Mouse (Mus musculus) kidney, postnatal 25 days (tissue): ENCODE data around the gene Taar3.

Source experiments
- DNase-seq, 2 experiments: peaks; one replicate each; pipeline ENCODE4 v3.0.0; 2021; ENCODE audit warnings: mixed read lengths in 2 of 2

The Taar3 gene

DNA sequence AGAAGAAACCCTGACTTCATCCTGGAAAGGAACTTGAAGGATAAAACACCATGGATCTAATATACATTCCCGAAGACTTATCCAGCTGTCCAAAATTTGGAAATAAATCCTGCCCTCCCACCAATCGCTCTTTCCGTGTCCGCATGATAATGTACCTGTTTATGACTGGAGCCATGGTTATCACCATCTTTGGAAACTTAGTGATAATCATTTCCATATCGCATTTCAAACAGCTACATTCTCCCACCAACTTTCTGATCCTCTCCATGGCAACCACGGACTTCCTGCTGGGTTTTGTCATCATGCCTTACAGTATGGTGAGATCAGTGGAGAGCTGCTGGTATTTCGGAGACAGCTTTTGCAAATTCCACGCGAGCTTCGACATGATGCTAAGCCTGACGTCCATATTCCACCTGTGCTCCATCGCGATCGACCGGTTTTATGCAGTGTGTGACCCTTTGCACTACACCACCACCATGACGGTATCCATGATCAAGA, at the start of gene Taar3:
TSS of gene Taar3 (plus strand) at position 51 of the 498 bp plus-strand sequence.
- DNase-seq: peak in 1 of 2 experiments; percentile 29

DNA sequence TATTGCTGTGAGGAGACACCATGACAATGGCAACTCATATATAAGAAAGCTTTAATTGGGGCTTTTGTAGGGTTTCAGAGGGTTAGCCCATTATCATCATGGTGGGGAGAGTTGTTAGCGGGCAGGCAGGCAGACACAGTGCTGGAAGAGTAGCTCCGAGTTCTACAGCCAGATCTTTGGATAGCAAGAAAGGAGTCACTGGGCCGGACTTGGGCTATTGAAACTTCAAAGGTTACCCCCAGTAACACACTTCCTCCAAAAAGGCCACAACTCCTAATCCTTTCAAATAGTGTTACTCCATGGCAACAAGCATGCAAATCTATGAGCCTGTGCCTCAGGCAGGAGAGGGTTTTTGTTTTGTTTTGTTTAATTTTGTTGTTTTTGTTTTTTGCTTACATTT, 48.2 kb upstream of the Taar3 start:
- no peak for DNase-seq

DNA sequence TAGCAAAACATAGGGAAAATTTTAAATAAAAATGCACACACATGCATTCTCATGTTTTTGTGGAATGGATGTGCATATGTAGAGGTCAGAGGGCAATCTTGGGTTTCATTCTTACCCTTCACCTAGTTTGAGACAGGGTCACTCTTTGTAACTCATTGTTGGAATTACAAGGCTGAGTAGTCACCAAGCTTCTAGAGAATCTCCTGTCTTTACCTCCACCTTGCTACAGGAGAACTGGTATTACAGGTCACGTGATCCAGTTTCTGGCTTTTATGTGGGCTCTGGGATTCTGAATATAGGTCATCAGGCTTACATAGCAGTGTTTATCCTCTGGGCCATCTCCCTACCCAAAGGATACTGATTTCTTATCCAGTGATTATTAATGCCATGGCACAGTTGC, 43.7 kb upstream of the Taar3 start:
- no peak for DNase-seq

DNA sequence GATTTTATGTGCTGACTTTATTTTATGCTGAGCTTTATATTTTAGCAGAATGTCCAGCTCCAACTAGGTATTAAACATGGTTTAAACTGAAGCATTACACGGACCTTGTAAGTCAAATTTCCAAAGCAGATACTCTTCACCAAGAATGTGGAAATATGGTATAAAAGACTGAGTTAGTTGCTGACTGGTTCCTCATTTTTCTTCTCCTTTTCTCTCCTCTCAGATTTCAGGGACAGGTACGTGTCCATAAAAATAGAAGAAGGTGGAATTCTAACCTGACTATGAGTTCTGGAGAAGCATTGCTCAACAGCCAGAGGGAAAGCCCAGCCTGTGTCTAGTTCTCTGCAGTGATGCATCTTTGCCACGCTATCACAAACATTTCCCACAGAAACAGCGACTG, 29.3 kb upstream of the Taar3 start, which contains the start of gene Taar1:
TSS of gene Taar1 (plus strand) at position 301 of the 400 bp plus-strand sequence.
- no peak for DNase-seq

DNA sequence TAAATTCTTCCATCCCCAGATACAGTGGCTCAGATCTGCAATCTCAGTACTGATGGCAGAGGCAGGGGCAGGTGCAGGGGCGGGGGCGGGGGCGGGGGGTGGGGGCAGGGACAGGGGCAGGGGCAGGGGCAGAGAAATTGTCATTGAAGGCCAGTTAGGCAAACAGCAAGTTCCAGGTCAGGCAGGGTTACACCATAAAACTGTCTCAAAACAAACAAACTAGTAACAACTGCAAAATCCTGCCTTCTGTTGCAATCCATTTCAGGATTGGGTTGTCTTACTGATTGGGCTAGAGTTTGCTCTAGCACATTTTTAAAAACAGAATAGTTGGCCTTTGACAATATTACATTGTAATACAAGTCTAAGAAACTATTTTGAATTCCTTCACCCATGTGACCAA, 26.9 kb upstream of the Taar3 start:
- DNase-seq: no peak

DNA sequence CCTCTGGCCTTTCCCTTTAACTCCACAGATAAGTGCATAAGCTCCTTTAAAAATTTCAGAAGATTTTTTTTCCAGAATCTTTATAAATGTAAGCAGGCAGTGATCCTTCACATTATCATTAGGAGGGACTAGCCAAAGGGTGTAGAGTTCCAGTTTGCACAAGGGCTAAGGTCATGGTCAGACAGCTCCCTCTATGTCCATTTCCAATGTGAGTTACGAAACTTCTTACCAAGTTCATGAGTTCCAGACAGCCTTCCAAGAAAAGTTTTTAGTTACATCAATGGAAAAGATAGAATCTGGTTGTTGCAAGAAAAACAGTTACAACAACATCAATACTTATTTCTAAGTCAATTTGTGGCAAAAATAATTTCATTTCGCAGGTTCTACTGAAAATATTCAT, 25.4 kb upstream of the Taar3 start:
- no peak for DNase-seq

DNA sequence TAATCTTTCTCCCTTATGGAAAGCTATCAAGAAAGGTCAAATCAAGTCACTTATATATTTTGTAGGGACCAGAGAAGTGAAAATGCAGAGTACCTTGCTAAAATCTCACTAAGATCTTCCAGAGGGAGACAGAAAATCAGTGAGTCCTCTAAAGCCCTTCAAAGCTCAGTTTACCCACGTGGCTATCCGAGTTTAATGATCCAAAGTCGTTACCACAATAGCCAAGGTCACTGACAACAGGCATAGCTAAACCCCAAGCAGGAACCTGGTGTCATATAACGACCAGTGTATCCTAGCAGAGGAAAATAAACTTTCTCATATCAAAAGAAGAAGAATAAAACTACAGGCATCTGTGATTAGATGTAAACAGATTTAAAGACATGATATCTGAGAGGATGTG, 11.7 kb upstream of the Taar3 start:
- DNase-seq: no peak

DNA sequence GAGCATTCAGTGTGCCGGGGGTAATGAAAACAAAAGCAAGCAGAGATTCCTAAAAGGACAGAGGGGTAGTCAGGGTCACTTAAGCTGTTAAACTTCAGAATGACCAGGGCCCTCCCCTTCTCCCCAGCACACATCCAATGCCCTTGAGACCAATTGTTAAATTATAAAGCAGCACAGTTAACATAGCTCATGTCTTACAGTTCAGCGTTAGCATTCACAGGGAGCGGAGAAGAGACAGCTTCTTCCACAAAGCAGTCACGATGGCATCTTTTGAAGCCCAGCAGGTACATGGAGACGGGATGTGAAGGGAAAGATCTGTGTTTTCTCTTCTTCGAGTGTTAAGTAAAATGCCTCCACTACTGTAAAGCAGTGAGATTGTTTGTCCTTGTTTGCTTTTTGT, 11.0 kb upstream of the Taar3 start, which contains the start of gene Taar2:
TSS of gene Taar2 (plus strand) at position 261 of the 400 bp plus-strand sequence.
- no peak for DNase-seq

DNA sequence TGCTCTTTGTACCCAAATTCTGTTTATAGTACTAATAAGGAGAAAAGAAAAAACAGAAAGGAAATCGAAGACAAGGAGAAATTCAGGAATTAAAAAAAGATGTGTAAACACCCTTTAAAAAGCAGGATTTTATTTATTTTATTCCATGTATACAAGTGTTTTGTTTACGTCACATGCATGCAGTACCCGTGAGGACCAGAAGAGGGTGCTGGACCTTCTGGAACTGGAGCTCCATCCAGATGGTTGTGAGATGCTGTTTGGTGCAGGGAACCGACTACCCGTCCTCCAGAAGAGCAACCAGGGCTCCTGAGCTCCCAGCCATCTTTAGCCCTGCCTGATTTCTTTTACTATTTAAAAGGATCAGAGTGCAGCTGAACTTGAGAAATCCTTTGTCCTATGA, 6.9 kb upstream of the Taar3 start:
- DNase-seq: peak in 1 of 2 experiments; percentile 13

DNA sequence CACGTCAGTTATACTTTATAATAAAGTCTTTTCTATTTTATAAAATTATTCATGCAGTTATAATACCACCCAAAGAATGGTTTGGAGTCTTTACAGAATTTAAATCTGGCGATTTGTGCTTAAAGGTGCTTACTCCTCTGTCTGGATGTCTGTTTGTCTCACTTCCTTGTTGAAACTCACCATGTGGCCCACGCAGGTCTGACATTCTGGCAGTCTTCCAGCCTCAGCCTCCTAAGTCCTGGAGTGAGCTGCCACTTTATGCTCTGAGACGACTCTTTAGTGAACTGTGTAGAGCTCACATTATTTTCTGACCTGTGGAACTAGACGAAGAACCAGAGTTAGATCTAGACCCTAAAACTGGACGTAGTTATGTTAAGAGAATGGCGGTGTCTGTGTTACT, 1.3 kb upstream of the Taar3 start:
- peak; percentile 14 to 35 for DNase-seq

DNA sequence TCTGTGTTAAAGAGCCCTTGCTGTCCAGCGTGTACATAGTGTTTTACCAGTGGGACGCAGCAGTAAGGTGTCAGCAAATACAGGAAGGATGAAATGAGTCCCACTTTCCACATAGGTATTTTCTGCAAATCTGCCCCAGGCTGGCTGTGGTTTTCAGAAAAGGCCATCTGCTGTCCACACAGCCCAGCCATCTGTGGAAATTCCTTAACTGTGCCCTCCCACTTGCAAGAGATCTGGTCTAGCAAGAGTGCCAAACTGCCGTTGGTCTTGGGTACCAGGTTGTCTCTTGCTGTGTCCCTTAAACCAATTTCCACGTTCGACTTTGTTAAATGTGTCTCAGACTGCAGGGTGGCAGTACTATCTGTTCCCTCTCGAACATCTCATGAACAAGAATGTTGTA, 2.4 kb downstream of the Taar3 start:
- DNase-seq: no peak

DNA sequence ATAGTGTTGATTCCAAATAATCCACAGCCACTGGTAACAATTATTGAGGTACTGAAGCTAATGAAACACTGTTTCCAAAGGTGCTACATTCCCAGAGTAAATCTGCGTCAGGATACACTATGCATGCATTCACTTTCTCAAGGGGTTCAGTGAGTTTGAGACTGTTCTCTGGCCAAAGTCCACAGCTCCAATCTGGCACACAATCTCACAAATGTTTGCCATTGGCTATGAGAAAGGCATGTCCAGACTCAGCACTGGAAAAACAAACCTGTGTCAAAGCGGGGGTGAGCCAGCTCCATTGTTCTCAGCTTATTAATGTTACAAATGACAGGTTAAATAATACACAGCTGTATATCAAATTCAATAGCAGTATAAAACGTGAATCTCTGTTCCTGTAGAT, 9.7 kb downstream of the Taar3 start:
- DNase-seq: peak; percentile 64 to 66

DNA sequence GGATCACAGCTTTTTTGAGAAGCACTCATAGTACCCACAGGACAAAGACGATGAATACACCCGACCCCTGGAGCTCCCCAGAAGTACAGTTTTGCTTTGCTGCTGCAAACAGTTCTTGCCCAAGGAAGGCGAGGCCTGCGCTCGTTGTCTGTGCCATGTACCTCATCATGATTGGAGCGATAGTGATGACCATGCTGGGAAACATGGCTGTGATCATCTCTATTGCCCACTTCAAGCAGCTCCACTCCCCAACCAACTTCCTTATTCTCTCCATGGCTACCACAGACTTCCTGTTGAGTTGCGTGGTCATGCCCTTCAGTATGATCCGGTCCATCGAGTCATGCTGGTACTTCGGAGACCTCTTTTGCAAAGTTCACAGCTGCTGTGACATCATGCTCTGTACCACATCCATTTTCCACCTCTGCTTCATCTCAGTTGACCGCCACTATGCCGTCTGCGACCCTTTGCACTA, 11.1 kb downstream of the Taar3 start, which contains the start of gene Taar4:
TSS of gene Taar4 (plus strand) at position 51 of the 472 bp plus-strand sequence.
- peak in 1 of 2 experiments; percentile 34 for DNase-seq

DNA sequence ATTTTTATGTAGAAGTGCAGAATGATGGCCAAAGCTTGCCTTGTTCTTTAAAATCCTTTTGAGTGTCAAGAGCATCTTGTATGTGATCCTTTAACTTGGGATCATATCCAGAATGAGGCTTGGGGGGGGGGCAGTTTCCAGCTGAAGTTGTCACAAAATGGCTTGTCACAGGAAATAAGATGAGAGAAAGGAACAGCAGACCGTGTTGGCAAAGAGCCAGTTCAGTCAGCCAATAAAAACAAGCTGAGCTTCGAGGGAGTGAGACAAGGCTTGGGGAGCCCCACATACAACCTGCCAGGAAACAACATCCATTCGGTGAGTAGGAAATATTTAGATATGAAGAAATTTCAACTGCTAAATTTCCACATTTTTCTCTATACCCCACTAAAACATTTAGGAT, 14.1 kb downstream of the Taar3 start:
- peak in 1 of 2 experiments; percentile 8 for DNase-seq

DNA sequence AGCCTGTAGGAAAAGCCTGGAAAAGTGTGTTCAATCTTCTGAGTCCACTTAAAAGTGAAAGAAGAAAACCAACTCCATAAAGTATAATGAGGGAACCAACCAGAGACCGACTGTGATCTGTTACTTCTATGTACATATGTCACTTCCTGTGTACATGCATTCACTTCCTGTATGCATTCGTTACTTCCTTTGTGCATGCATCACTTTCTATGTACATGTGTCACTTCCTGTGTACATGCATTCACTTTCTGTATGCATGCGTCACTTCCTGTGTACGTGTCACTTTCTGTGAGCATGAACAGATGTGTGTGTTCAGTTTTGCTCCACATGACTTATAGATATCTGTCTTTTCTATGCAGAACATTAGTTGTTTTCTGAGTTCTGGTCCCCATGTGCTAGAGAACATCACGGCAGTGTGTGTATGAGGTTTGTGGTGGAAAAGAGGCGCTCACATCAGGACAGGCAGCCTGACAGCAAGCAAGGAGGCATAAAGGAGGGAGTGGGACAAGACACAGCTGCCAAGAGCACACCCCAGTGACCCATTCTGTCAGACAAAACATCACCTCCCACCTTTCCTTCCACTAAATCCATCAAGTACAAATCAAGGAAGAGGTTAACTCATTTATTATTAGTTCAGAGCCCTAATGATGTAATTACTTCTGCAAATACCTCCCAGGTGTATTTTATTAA, 15.7 kb downstream of the Taar3 start:
- no peak for DNase-seq

DNA sequence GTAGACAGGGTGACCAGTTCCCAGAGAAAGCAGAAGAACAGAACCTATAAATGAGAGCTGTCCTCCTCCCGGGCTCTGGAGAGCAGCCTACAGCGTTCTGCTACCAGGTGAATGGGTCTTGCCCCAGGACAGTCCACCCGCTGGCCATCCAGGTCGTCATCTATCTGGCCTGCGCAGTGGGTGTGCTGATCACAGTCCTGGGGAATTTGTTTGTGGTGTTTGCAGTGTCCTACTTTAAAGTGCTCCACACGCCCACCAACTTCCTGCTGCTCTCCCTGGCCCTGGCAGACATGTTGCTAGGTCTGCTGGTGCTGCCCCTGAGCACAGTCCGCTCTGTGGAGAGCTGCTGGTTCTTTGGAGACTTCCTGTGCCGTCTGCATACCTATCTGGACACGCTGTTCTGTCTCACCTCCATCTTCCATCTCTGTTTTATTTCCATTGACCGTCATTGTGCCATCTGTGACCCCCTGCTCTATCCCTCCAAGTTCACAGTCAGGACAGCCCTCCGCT, 21.4 kb downstream of the Taar3 start, which contains the start of gene Taar5:
TSS of gene Taar5 (plus strand) at position 51 of the 510 bp plus-strand sequence.
- DNase-seq: no peak

DNA sequence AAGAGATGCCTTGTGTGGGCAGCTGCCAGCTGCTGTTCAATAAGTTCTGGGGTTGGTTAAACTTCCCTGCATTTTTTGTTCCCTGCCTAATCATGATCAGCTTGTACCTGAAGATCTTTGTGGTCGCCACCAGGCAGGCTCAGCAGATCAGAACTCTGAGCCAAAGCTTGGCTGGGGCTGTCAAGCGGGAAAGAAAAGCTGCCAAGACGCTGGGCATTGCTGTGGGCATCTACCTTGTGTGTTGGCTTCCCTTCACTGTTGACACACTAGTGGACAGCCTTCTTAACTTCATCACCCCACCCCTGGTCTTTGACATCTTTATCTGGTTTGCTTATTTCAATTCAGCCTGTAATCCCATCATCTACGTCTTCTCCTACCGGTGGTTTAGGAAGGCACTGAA, 21.9 kb downstream of the Taar3 start:
- DNase-seq: no peak

DNA sequence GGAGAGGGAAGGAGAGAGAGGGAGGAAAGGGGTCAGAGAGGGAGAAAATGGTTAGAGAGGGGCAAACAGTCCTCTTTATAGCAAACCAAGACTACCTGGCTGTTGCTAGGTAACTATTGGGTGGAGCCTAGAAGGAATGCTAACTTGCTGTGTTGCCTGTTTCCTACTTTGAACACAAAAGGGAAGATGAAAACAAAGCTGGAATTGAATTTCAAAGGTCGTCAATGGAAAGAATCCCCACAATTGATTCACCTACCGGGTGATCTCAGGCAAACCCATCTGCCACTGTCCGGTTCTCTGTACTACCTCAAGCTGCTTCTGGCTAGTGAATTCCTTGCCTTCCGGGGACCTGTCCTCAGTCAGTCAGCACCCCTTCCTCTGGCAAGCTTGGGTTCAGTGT, 28.6 kb downstream of the Taar3 start:
- no peak for DNase-seq

DNA sequence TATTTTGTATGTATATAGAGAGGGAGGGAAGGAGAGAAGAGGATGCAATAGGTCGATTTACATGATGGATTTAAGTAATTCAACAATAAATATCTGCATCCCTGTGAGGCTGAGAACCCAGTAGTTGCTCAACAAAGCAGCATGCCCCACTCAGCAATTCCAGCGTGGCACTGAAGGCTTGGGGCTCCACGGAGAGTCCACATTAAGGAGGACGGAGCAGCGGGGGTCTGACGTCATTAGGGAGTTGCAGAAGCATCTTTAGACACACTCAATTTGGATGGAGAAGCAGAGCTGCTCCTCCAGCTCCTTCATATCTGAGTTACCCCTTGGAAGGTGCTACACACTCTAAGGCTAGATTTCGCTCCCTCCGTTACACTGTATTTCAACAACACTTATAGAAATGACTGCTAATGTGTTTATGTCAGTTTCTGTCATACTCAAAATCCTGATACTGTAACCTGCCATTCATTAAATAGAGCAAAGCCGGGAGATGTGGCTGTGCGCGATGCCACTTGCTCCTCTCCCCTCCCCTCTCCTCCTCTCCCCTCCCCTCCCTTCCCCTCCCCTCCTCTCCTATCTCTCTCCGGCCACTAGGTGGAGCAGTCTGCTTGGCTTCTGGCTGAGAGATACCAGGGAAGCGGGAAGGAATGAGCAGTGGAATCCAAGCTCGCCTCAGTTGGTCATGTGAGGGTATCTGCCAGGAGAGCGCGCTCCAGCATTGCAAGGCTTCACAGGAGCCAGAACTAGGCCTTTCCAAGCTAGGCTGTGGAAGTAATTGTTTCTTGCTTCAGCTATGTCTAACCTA, 29.7 kb downstream of the Taar3 start:
- DNase-seq: peak; percentile 85 to 87

DNA sequence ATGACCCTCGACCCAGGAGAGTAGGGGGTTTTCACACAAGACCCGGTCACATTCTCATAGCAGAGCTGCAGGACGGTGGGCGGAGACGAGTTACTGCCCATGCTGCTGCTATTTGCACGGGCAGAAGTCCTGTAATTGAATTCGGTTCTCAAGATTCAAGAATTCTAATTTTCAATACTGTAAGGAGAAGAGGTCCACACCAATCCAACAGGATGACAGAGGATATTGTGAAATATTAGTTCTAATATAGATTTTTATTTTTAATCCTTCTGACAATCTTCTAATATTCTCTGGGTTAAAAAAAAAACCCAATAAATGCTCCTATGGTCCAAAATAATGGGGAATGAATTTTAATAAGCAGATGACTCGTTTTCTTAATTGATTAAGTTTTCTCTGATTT, 36.2 kb downstream of the Taar3 start, which contains the start of gene Taar6:
TSS of gene Taar6 (minus strand) at position 101 of the 400 bp plus-strand sequence.
- DNase-seq: no peak

DNA sequence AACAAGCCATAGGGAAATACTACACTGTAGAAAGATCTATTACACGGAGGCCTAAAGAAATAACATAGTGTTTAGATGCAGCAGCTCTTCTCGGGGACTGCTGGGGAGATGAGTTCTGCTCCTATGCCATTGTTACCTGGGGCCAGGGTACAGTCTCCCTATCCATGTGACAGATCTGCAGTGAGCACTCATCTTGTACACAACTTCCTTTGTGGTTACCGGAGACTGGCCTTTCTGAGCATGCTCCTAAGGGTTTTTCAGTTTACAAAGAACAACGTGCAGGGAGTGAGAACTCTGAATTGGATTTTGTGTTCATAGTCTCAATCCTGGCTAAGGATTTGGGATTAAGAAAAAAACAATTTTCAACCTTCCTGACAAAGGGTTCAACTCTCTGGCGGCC, 37.1 kb downstream of the Taar3 start:
- DNase-seq: no peak

DNA sequence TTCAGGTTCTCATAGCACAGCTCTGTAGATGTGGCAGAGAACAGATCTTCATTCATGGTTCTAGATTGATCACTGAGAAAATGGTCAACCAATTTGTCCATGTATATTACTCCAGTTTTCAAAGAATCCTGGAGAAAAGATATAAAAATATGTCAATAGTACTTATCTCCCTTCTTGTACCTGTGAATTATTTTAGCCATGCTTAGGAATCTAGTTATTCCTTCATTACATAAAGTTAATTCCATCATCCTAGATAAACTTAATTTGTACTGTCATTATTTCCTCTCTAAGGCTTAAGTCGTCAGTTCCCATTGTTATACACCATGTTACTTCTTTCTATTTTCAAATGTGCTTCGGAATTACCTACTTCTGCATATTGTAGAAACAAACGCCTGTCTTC, 44.0 kb downstream of the Taar3 start, which contains the start of gene Taar7a:
TSS of gene Taar7a (minus strand) at position 101 of the 400 bp plus-strand sequence.
- no peak for DNase-seq

DNA sequence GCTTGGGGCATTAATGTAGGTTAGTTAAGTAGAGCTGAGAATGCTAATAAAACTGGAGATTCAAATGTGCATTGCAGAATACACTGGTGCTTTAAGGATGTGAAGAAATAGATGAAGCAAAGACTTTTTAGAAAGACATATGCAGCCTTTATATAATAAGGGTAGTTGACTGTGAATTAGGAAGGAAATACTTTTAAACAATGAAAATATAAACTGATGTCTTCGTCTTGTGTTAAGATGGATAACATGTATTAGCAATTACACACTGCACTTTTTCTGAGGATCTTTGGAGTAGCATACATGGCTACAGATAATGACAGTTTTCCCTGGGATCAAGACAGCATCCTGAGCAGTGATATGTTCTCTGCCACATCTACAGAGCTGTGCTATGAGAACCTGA, 50.3 kb downstream of the Taar3 start, which contains the start of gene Taar7b:
TSS of gene Taar7b (plus strand) at position 301 of the 400 bp plus-strand sequence.
- no peak for DNase-seq
